Mouse (Mus musculus): Measurements from ENCODE around the gene Hist1h2bk. TPM values are rescaled to one million over a fixed set of nuclear protein-coding genes. Genes with fewer than 3 reads are reported as not detected.

Hist1h2bk gene
- total RNA-seq (2021) = 121 and 135 TPM in 2 replicates
- long read RNA-seq, partial matches to known transcripts = 0 of 1 reads
- long read RNA-seq, other reads (novel, unspliced or antisense) = 0 of 1 reads

GRCm38 (mm10) chr13:22035267-22036148 lies at the start of gene Hist1h2bk, which contains the start of gene Hist1h2ah:
Gene Hist1h2bk (plus strand): TSS chr13:22035870.
Gene Hist1h2ah (minus strand): TSS chr13:22035568.
- peak; percentile 70 for DNase-seq

GRCm38 (mm10) chr13:21992550-21992949 lies 43.1 kb upstream of the Hist1h2bk start:
- no peak for DNase-seq

- DNase-seq = no peak
Observed at GRCm38 (mm10) chr13:21993957-21994738, 41.5 kb upstream of the Hist1h2bk start.

- no peak for DNase-seq
Observed at GRCm38 (mm10) chr13:21994896-21995295, 40.8 kb upstream of the Hist1h2bk start.

GRCm38 (mm10) chr13:21995331-21995914 lies 40.2 kb upstream of the Hist1h2bk start:
- peak; percentile 9 for DNase-seq

GRCm38 (mm10) chr13:21996101-21996839 lies 39.4 kb upstream of the Hist1h2bk start:
- DNase-seq = no peak

GRCm38 (mm10) chr13:21996840-21997185 lies 38.9 kb upstream of the Hist1h2bk start:
- DNase-seq = no peak

- no peak for DNase-seq
Observed at GRCm38 (mm10) chr13:21997201-21997820, 38.4 kb upstream of the Hist1h2bk start.

GRCm38 (mm10) chr13:21997821-21998220 lies 37.8 kb upstream of the Hist1h2bk start:
- no peak for DNase-seq

- no peak for DNase-seq
Observed at GRCm38 (mm10) chr13:21998412-21998811, 37.3 kb upstream of the Hist1h2bk start.

- DNase-seq = no peak
Observed at GRCm38 (mm10) chr13:21999147-21999546, 36.5 kb upstream of the Hist1h2bk start.

GRCm38 (mm10) chr13:22001346-22001745 lies 34.3 kb upstream of the Hist1h2bk start:
- no peak for DNase-seq

- DNase-seq = no peak
Observed at GRCm38 (mm10) chr13:22001823-22002222, 33.8 kb upstream of the Hist1h2bk start.

- DNase-seq = peak; percentile 42
Observed at GRCm38 (mm10) chr13:22005605-22006333, 29.9 kb upstream of the Hist1h2bk start.

GRCm38 (mm10) chr13:22006334-22007120 lies 29.1 kb upstream of the Hist1h2bk start:
- peak; percentile 42 for DNase-seq

GRCm38 (mm10) chr13:22007121-22007510 lies 28.6 kb upstream of the Hist1h2bk start:
- no peak for DNase-seq

GRCm38 (mm10) chr13:22007872-22008271 lies 27.8 kb upstream of the Hist1h2bk start:
- DNase-seq = no peak

GRCm38 (mm10) chr13:22008707-22009106 lies 27.0 kb upstream of the Hist1h2bk start:
- no peak for DNase-seq

- DNase-seq = no peak
Observed at GRCm38 (mm10) chr13:22009642-22010041, 26.0 kb upstream of the Hist1h2bk start, which contains the start of gene Prss16. Gene Prss16 (minus strand): TSS chr13:22009742.

GRCm38 (mm10) chr13:22013716-22014115 lies 22.0 kb upstream of the Hist1h2bk start:
- no peak for DNase-seq
